Mouse (Mus musculus): ENCODE results near the gene Crybg2. TPM values are rescaled to one million over a fixed set of nuclear protein-coding genes. Genes with fewer than 3 reads are reported as not detected.

The Crybg2 gene
- polyA plus RNA-seq, 1 experiment from 2014 or later = 2.3 TPM

DNA sequence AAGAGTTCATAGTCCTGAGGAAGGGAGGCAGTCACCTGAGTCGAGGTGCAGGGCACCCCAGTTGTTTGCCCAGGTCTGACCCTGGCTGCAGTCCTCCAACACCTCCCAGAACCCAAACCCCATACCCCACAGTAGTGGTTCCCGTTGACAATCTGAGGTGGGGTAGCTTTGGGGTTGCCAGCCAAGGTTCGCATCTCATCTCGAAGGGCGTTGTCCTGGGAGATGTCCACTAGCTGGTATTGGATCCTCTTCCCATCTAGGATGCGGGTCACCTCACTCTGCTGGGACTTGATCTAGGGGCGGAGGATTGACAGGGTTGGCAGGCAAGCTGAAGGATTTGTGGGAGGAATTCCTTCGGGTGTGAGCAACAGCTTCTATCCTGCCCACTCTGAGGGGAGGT, 67.2 kb downstream of the Crybg2 start:
- Histone ChIP-seq H3K9me3 (replicated peaks) (no peaks in the 10 kb centered on the region), H3K9ac (peak overlapping the region; percentile 89), H3K4me3 (peak overlapping the region; percentile 84), H3K4me1 (peaks cover 29% of the 10 kb centered on the region), H3K4me2 (replicated peaks) (peak overlapping the region; percentile 91), H3K27ac (0 out of 2 replicates have a peak overlapping the region, but pooled peaks have one; percentile 76), H3K27me3 (no peaks in the 10 kb centered on the region), H3K36me3 (peaks cover 17% of the 10 kb centered on the region)
- 0 out of 2 replicates have a peak, but pooled peaks have one; percentile 1 for ATAC-seq (ENCODE audit: low FRiP score)
- WGBS = 60% methylated on average over 8 of the region's 8 CpGs

- H3K9ac ChIP-seq = peak within 1 kb of the TSS; percentile 89
- H3K9me3 ChIP-seq (replicated peaks) = no peaks in the 10 kb centered on the region
- under 1% methylated on average over 50 of the region's 50 CpGs for WGBS
- H3K27me3 ChIP-seq = no peaks in the 10 kb centered on the region
- peak; percentile 95 for ATAC-seq (ENCODE audit: low FRiP score)
- H3K36me3 ChIP-seq = peaks cover 19% of the 10 kb centered on the region
- H3K27ac ChIP-seq = peak within 1 kb of the TSS; percentile 76
- peak within 1 kb of the TSS; percentile 91 for H3K4me2 ChIP-seq (replicated peaks)
- peaks cover 29% of the 10 kb centered on the region for H3K4me1 ChIP-seq
- peak within 1 kb of the TSS; percentile 84 for H3K4me3 ChIP-seq
Measured at GRCm38 (mm10) chr4:134128221-134128982, 67.8 kb downstream of the Crybg2 start, which contains the start of gene Sh3bgrl3. Sh3bgrl3 (minus strand) TSS chr4:134128789.

- ATAC-seq (ENCODE audit: low FRiP score) = peak; percentile 39; the same call in 1 of the 2 replicates
- Histone ChIP-seq H3K4me3 (peak overlapping the region; percentile 84), H3K27ac (peak overlapping the region; percentile 60), H3K27me3 (no peaks in the 10 kb centered on the region), H3K4me1 (peaks cover 27% of the 10 kb centered on the region), H3K9ac (peak overlapping the region; percentile 89), H3K4me2 (replicated peaks) (peak overlapping the region; percentile 91), H3K36me3 (peaks cover 19% of the 10 kb centered on the region), H3K9me3 (replicated peaks) (no peaks in the 10 kb centered on the region)
- WGBS = 7% methylated on average over 14 of the region's 14 CpGs
Measured at GRCm38 (mm10) chr4:134128983-134129362, 68.4 kb downstream of the Crybg2 start.

DNA sequence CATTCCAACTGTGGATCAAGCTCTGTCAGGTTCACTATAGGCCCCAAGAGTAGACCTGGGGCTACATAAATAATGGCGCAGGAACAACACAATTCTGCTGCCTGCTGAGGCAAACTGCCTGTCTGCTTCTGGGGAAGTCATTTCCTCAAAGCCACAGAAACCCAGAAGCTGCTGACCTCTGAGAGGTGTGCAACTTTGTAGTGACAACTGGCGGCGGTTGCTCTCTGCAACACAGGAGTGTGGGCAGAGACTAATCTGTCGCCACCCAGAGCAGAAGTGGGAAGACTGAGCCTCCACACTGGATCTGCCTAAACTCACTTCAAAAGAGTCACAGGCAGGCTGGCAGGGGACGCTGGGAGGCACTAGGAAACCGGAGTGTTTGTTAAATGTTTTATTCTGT, 68.9 kb downstream of the Crybg2 start:
- Histone ChIP-seq H3K4me1 (peaks cover 24% of the 10 kb centered on the region), H3K27ac (peak overlapping the region; percentile 60; the same call in 1 of the 2 replicates), H3K9ac (no peak overlapping the region), H3K4me3 (0 out of 2 replicates have a peak overlapping the region, but pooled peaks have one; percentile 84), H3K27me3 (no peaks in the 10 kb centered on the region), H3K9me3 (replicated peaks) (no peaks in the 10 kb centered on the region), H3K36me3 (peaks cover 19% of the 10 kb centered on the region), H3K4me2 (replicated peaks) (peak overlapping the region; percentile 91)
- no peak for ATAC-seq (ENCODE audit: low FRiP score)
- WGBS = 48% methylated on average over 6 of the region's 6 CpGs

DNA sequence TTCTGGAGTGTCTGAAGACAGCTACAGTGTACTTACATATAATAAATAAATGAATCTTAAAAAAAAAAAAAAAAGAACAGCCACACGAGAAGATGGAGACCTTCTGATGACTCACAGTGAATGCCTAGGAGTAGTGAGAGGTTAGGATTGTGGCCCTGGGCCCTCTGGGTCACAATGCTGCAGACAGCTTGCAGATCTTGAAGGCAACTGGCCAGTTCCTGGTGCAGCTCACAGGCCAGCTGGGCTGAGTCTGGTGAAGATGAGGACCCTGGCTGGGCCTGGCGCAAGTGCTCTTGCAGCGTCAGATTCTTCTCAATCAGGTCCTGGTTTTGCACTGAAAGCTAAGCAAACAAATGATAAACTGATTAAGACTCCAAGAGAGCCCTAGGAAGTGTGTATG, 71.5 kb downstream of the Crybg2 start:
- 92% methylated on average over 3 of the region's 3 CpGs for WGBS
- no peak overlapping the region for H3K4me3 ChIP-seq
- peak overlapping the region; percentile 13; the same call in 1 of the 2 replicates for H3K9ac ChIP-seq
- H3K4me1 ChIP-seq = peaks cover 19% of the 10 kb centered on the region
- H3K4me2 ChIP-seq (replicated peaks) = no peak overlapping the region
- H3K27ac ChIP-seq = no peak overlapping the region
- H3K9me3 ChIP-seq (replicated peaks) = no peaks in the 10 kb centered on the region
- no peak for ATAC-seq (ENCODE audit: low FRiP score)
- H3K27me3 ChIP-seq = no peaks in the 10 kb centered on the region
- peaks cover 19% of the 10 kb centered on the region for H3K36me3 ChIP-seq

- WGBS = 86% methylated on average over 8 of the region's 8 CpGs
- H3K4me1 ChIP-seq = peaks cover 14% of the 10 kb centered on the region
- no peak overlapping the region for H3K4me3 ChIP-seq
- H3K9me3 ChIP-seq (replicated peaks) = no peaks in the 10 kb centered on the region
- no peak for ATAC-seq (ENCODE audit: low FRiP score)
- H3K9ac ChIP-seq = peak overlapping the region; percentile 13; the same call in 1 of the 2 replicates
- no peak overlapping the region for H3K27ac ChIP-seq
- H3K27me3 ChIP-seq = no peaks in the 10 kb centered on the region
- peaks cover 21% of the 10 kb centered on the region for H3K36me3 ChIP-seq
- no peak overlapping the region for H3K4me2 ChIP-seq (replicated peaks)
Measured at GRCm38 (mm10) chr4:134132519-134133095, 72.0 kb downstream of the Crybg2 start.

DNA sequence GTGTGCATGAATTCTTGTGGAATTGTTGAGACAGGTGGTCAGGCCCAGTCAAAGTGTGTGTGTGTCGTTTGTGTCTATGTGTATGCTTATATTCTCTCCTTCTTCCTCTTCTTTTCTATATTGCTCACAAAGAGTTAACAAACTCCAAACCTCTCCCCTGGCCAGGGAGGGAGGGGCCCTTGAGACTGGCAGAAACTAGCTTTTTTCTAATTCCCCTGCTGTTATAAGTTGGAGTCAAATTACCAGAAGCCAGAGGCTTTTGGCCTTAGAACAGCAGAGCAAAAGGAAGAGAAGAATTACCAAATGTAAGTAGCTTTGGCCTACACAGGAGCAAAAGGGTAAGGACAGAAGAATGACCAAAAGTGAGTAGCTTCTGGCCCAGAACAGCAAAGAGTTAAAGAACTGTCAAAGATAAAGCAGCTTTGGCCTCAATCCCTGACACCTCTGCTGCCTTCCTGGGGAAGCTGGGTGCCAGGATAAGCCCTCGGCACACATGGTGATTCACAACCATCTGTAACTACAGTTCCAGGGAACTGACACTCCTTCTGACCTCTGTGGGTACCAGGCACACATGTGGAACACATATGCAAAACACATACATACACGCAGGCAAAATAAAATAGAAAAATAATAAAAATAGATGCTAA, 75.8 kb downstream of the Crybg2 start:
- Histone ChIP-seq H3K27me3 (no peaks in the 10 kb centered on the region), H3K4me2 (replicated peaks) (no peak overlapping the region), H3K27ac (no peak overlapping the region), H3K4me1 (no peaks in the 10 kb centered on the region), H3K4me3 (no peak overlapping the region), H3K9me3 (replicated peaks) (no peaks in the 10 kb centered on the region), H3K9ac (no peak overlapping the region), H3K36me3 (peaks cover 20% of the 10 kb centered on the region)
- 70% methylated on average over 3 of the region's 3 CpGs for WGBS
- ATAC-seq (ENCODE audit: low FRiP score) = no peak

GRCm38 (mm10) chr4:134138857-134139256, 78.2 kb downstream of the Crybg2 start:
- Histone ChIP-seq H3K4me3 (no peak overlapping the region), H3K9ac (no peak overlapping the region), H3K4me1 (no peaks in the 10 kb centered on the region), H3K27ac (no peak overlapping the region), H3K9me3 (replicated peaks) (no peaks in the 10 kb centered on the region), H3K4me2 (replicated peaks) (no peak overlapping the region), H3K27me3 (no peaks in the 10 kb centered on the region), H3K36me3 (peaks cover 11% of the 10 kb centered on the region; the same call in 1 of the 2 replicates)
- ATAC-seq (ENCODE audit: low FRiP score) = no peak
- 95% methylated on average over 2 of the region's 2 CpGs for WGBS

Other genes starting within 250 kb of the Crybg2 start
- 30.3 and 37.4 TPM in 2 replicates for gene Rps6ka1, start 173.0 kb upstream of the Crybg2 start, polyA plus RNA-seq (2016; fragmentation: Nextera tagmentation; extraction: Ambion mirVana)
- gene Hmgn2, start 92.2 kb upstream of the Crybg2 start, polyA plus RNA-seq (2016; fragmentation: Nextera tagmentation; extraction: Ambion mirVana) = 2,290 and 2,342 TPM in 2 replicates
- gene Dhdds, start 59.9 kb upstream of the Crybg2 start, polyA plus RNA-seq (2016; fragmentation: Nextera tagmentation; extraction: Ambion mirVana) = 43.1 and 44.1 TPM in 2 replicates
- gene Lin28a, start 42.0 kb upstream of the Crybg2 start, polyA plus RNA-seq (2016; fragmentation: Nextera tagmentation; extraction: Ambion mirVana) = 1.4 TPM in 2 replicates
- gene Zfp683, start 7.0 kb upstream of the Crybg2 start, polyA plus RNA-seq (2016; fragmentation: Nextera tagmentation; extraction: Ambion mirVana) = not detected in 2 replicates
- 4.8 and 5.0 TPM in 2 replicates for gene Cd52, start 34.3 kb downstream of the Crybg2 start, polyA plus RNA-seq (2016; fragmentation: Nextera tagmentation; extraction: Ambion mirVana)
- 11.6 and 13.4 TPM in 2 replicates for gene Ubxn11, start 41.8 kb downstream of the Crybg2 start, polyA plus RNA-seq (2016; fragmentation: Nextera tagmentation; extraction: Ambion mirVana)
- gene Sh3bgrl3, start 68.0 kb downstream of the Crybg2 start, polyA plus RNA-seq (2016; fragmentation: Nextera tagmentation; extraction: Ambion mirVana) = 333 and 369 TPM in 2 replicates
- 28.1 and 30.4 TPM in 2 replicates for gene Cep85, start 126.3 kb downstream of the Crybg2 start, polyA plus RNA-seq (2016; fragmentation: Nextera tagmentation; extraction: Ambion mirVana)
- gene Gm7534, start 142.2 kb downstream of the Crybg2 start, polyA plus RNA-seq (2016; fragmentation: Nextera tagmentation; extraction: Ambion mirVana) = not detected in 2 replicates
- gene Catsper4, start 166.6 kb downstream of the Crybg2 start, polyA plus RNA-seq (2016; fragmentation: Nextera tagmentation; extraction: Ambion mirVana) = not detected in 2 replicates
- 0.46 and 1.3 TPM in 2 replicates for gene Cnksr1, start 177.6 kb downstream of the Crybg2 start, polyA plus RNA-seq (2016; fragmentation: Nextera tagmentation; extraction: Ambion mirVana)
- gene E130218I03Rik, start 182.8 kb downstream of the Crybg2 start, polyA plus RNA-seq (2016; fragmentation: Nextera tagmentation; extraction: Ambion mirVana) = 0.31 and 0.66 TPM in 2 replicates
- gene Zfp593, start 184.8 kb downstream of the Crybg2 start, polyA plus RNA-seq (2016; fragmentation: Nextera tagmentation; extraction: Ambion mirVana) = 18.3 TPM in 2 replicates
- gene Gm30191, start 186.1 kb downstream of the Crybg2 start, polyA plus RNA-seq (2016; fragmentation: Nextera tagmentation; extraction: Ambion mirVana) = 0.35 and 0.39 TPM in 2 replicates
- gene Grrp1, start 193.3 kb downstream of the Crybg2 start, polyA plus RNA-seq (2016; fragmentation: Nextera tagmentation; extraction: Ambion mirVana) = 8.5 and 8.9 TPM in 2 replicates
- 30.8 and 32.5 TPM in 2 replicates for gene Pdik1l, start 227.1 kb downstream of the Crybg2 start, polyA plus RNA-seq (2016; fragmentation: Nextera tagmentation; extraction: Ambion mirVana)

Data from hindbrain, embryonic 12.5 days (tissue).